Mouse (Mus musculus): ENCODE results near the gene Spink2.
"Not testable (repeated sequence)": the region's sequence is repeated elsewhere in the genome, so short reads cannot be mapped to it uniquely, and the experiment has no call there.

Gene Spink2

DNA sequence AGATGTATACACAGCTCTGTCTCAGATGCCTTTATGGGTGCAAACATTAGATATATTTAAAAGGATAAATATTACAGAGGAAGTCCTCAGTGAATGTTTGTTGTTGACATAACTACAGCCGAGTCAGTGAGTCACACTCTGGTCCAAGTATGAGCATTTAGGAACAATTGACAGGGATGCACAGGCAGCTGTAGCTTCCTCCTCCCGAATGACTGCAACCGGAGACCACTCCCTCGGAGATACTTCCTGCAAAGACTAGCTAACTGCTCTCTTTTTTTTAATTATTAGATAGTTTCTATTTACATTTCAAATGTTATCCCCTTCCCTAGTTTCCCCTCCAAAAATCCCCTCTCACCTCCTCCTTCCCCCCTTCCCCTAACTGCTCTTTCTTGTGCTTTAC is 18.0 kb downstream of the Spink2 start:
- DNase-seq = peak in 1 of 2 experiments; percentile 50

DNA sequence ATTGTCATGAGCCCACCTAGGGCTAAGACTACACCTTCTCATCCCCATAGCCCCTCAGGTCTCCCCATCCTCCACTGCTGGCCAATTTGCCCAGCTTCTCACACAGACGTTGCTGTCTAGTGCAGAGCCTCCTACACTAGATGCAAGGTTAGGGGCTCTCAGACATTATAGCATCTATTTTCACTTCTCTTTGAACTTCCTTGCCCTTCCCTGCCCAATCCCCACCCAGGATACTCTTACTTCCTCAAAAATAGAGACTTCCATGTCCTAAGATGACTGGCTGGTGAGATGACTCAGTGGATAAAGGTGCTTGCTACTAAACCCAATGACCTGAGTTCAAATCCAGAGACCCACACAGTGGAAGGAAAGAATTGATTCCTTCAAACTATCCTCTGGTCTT is 19.6 kb downstream of the Spink2 start:
- no peak for DNase-seq

DNA sequence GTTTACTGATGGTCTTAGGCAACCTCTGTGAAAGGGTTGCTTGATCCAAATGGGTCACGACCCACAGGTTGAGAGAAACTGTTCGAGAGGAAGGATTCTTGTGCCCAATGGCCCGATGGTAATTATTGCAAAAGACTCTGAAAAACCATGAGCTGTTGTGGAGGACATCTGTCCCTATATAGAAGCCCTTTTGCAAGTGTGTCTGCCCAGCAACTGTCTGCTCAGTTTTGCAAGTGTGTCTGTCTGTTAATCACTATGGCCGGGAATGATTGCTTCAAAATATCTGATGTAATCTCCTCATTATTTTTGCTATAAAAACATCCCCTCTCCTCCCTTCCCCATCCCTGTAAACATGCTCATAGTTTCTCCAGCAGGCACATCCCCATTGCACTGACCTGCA is 20.2 kb downstream of the Spink2 start:
- no peak for DNase-seq

DNA sequence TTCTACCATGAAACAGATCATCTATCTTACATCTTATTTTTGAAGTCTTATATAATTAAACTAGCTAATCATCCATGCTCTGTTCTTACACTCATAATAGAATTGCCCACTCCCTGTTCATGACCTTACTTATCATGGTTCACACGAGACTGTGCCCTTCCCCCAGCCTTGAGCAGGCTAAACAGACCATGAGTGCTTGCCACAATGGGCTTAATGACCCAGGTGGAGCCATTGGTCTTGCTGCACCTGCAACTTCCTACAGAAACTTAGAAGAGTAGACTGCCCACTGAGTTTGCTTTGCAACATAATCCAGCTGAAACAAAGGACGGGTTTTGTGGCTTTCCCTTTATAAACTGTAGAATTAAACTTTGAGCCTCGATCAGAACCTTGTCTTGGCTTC is 22.5 kb downstream of the Spink2 start:
- DNase-seq = no peak

DNA sequence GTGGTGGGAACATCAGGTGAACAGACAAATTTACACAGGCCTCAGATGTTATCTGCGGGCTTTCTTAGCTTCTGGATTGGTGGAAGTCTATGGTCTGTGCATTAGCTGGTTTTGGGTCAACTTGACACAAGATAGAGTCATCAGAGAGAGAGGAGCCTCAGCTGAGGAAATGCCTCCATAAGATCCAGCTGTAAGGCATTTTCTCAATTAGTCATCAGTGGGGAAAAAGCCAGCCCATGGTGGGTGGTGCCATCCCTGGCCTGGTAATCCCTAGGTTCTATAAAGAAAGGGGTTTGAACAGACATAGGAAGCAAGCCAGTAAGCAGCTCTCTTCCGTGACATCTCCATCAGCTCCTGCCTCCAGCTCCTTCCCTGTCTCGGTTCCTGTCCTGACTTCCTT is 25.9 kb downstream of the Spink2 start:
- no peak for DNase-seq

DNA sequence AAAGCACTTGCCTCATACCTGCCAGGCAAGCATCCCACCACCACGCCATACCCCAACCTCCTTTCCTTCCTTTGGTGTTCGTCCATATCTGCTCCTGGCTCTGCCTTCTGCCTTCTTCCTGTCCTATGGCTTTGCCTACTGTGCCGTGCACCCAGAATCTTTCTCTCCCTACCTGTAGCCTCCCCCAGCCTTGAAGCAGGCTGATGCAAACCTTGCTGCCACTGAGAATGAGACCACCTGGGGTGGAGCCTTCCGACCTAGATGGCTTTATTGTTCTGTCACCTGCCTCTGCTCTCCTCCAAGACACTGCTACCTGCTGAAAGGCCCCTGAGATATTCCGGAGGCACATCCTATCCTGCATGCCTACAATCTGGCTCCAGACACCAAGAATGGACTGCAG is 27.4 kb downstream of the Spink2 start:
- not testable (repeated sequence) for DNase-seq

DNA sequence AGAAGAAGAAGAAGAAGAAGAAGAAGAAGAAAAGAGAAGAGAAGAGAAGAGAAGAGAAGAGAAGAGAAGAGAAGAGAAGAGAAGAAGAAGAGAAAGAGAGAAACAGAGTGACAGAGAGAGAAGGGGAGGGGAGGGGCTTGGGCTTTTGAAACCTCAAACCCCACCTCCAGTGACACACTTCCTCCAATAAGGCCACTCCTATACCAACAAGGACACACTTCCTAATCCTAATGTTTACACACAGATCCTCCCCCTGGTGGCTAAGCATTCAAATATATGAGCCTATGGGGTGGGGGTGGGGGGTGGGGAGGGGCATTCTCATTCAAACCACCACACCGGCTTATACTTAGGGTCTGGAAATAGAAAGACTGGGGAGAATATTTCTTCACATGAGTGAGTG is 27.9 kb downstream of the Spink2 start:
- DNase-seq = no peak

DNA sequence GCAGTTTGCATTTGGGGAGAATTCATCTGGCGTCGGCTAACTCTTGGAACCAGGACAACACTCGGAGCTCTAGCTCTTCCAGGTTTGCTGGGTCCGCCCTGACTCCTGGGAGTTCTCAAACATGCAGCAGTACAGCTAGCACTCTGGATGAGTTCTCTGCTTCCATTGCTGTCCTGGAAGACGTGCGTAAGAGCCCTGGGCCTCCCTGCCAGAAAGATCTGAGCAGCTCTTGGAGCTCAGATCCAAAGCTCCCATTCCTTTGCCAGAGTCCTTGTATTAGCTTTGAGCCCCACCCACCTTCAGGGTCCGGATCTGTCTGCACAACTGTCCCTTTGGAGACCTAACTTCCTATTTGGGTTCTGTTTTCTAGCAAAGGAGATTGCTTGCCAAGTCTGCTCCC is 29.8 kb downstream of the Spink2 start:
- DNase-seq = no peak

DNA sequence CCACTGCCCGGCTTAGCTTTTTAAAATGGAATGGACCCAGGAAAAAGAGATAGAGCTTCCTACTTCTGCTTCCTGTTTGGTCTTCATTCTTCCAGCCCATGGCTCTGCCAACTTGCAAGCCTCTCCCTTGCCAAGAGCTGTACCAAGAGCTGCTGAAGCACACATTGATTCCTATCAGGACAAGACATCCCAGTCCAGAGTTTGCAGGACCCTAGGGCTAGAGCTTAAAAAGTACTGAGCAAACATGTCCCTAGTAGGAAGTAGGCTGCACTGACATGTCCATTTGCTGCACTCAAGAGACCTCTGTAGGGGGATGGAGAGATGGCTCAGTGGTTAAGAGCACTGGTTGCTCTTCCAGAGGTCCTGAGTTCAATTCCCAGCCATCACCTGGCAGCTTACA is 32.3 kb downstream of the Spink2 start:
- DNase-seq = no peak

DNA sequence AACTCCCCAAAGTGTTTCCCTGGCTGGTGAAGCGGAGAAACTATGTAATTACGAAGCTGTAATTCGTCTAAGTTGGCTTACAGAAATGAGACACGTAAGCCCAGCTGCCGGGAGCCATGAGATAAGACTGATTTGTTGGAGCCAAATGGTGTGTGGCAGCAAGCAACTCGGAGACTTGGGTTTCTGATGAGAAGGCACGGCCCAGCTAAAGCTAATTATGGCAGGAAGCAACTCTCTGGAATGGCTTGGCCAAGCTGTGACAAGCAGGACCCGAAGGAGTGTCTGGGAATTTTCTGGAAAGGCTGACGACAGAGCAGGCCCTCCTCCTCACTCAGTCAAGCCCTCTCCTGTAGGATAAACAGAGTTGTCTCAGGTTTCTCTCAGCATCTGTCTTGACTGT is 33.3 kb downstream of the Spink2 start:
- DNase-seq = no peak

DNA sequence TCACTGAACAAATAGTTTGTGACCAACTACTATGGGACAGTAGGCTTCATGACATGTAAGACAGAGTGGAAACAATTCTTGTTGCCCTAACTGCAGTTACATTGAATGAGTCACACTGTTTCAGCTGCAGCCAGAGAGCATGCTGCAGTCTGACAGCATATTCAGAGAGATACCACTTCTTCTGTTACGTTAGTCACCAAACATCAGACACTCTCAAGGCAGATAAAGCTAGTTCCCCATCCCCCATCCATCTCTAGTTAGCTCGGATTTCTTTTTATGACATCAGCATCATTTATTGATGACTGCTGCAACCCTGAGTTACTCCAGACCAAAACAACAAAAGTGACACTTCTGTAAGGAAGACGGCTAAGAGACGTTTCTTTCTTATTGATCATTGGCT is 36.5 kb downstream of the Spink2 start:
- no peak for DNase-seq

DNA sequence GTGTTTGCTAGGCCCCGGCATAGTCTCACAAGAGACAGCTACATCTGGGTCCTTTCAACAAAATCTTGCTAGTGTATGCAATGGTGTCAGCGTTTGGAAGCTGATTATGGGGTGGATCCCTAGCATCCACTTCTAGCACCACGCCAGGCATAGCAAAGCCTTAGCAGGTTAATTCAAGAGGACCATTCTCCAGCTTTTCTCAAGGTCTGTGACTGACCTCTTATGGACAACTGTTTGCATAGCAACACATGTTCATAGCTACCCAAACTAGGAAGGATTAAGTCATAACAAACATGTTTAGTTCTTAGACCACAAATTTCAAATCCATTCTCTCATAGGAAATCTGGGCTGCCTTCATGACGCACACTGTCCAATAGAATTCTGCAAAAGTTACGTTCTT is 40.7 kb downstream of the Spink2 start:
- peak in 1 of 2 experiments; percentile 51 for DNase-seq

DNA sequence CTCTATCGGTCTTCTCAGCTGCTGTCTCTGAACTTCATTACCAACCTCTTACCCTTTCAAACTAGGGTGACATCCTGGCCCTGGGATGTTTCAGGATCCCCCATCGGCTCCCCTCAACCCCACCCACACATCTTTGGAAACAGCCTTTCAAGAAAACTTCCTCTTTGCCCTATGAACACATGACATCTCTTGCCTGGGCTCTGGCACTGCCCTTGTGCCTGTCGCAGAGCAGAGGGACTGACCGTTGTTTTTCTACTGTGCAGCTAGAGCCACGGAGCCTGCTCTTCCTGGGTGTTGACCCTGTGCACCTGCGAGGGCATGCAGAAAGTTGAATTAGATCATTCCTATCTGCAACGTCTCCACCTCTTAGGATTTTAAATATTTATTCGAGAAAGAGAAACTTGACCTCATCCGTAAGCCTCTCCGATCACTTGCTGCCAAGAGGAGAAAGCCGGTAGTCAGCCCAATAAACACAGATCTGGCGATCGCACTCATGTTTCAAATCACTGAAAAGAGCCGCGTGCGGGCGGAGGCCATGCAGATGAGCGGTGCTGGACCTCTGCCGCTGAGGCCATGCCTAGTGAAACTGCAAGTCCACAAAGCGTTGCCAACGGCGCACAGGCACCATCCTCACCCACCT is 43.8 kb downstream of the Spink2 start:
- DNase-seq = peak; percentile 39 to 65

DNA sequence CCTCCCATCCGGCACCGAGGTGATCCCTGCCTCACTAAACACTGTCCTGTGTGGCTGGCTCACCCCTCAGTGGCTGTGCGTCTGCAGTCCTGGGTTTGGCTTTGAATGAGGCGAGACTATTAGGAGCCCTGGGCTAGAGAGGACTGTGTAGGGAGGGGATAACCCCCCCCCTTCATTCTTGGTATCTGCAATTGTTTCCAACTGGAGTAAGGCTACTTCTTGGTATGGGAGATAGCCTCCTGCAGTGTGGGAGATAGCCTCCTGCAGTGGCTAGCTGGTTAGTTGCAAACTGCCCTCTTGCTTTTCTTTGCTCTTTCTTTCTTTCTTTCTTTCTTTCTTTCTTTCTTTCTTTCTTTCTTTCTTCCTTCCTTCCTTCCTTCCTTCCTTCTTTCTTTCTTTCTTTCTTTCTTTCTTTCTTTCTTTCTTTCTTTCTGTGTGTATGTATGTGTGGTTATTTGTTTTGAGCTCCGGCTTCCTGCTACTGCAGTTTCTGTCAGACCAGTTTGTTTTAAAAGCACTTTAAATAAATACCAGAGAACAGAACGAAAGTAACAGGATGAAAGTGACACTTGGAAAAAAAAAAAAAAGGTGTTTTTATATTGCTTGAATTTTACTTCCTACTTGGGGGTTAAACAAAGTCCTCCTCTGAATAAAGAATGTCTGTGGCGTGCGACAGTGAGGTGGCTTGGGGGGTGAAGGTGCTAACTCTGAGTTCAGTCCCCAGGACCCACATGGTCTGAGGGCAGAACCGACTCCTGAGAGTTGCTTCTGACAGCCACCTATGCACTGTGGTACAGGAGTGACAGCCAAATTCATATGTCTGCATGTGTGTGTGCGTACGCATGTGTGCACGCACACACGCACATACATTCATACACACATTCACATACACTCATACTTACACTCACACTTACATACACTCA is 45.3 kb downstream of the Spink2 start:
- DNase-seq = no peak

DNA sequence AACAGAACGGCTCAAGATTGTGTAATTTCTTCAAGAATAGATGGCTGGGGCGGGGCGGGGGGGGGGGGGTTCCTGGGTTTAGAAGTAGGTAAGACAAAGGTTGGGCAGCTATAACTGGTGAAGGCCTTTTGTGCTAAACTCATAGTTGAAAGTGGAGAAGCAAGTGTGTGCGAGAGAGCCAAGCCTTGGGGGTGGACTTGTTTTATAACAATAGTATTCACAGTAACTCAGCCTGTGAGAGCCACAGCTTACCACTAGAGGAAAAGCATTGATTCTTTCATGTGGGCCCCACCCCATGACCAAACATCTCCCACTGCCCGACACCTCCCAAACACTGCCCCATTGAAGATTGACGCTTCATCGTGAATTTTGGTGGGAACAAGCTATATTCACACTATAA is 47.7 kb downstream of the Spink2 start:
- DNase-seq = no peak

DNA sequence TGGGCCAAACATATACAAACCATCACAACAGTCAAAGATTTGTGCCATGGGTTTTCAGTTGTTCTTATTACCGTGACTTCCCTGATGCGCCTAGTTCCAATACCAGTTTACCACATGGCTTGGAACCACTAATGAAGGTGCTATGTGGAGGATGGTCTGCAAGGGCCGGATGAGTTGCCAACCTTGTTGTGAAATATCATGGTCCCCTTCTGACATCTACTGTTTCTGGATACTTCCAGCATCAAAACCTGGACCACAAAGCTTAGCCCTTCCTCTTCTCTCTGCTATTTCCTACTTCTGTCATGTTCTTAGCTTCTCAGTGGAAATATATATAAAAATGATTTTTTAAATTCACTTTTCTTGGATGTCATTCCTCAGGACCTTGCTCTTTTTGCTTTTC is 48.7 kb downstream of the Spink2 start:
- no peak for DNase-seq

DNA sequence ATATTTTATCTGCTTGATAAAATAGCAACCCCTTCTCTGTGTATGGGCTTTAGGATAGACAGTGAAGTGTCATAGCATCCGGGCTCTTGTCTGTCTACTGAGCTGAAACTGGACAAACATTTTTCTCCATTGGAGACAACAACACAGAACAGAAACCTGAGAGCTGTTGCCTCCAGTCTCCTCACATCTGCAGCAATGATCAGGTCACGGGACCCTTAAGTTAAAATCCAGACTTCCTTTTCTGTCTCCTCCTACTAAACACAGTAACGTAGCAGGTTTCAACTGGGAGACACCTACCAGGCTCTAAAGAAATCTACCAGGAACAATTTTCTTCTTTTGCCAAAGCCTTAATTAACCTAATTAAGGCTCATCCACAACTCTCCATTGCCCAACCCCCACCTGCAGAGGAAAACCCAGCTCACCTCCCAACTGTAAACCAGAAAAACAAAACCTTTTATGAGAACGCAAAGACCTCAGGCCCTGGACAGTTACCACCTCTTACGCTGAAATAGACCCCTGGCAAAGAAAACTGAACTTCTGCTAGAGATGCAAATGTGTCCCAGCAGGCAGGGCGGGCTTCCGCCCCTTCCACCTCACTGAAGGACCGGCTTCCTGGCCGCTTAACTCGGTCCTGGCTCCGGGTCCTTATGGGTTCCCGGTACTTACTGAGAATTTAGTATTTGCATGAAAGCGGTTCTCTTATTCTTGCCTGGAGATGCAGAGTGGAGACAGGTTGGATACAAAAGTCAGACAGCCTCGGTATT is 53.3 kb downstream of the Spink2 start:
- DNase-seq = no peak

DNA sequence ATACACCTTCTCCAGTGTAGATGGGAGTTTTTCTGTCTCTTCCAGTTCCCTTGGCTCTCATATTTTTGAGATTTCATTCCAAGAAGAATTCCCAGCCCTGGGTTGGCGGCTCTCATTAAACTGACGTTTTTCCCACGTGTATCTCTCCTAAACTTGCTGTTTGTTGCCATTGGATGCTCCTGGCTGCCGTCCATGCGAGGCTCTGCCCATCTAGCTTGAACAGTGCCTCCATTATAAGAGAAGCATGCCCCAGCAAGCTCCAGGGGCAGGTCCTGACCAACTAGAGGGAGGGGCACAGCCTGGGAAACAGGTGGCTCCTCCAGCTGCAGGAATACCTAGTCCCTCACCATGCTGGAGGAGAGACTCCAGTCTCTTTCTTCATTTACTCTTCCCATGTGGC is 54.3 kb downstream of the Spink2 start:
- DNase-seq = no peak

DNA sequence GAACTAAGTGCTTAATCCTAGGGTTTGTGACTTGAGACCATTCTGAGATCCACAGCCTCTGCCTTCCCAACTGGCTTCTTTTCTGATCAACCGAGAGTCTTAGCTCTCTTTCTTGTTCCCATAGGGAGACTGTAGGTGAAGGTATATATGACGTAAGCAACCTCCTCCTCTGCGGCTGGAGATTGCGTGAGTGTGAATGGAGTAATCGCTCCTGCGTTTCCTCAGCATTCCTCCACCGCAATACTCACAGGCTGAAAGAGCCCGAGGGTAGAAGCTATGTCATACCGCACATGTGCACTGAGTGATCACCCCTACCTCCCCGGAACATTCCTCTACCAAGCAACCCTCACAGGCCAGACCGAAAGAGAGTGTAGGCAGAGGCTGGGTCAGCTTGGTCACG is 55.7 kb downstream of the Spink2 start:
- DNase-seq = peak in 1 of 2 experiments; percentile 35

Data from lung, postnatal 4 days (tissue).